Mouse (Mus musculus) limb, embryonic 14.5 days (tissue): ENCODE results near the gene Faah. TPM values are rescaled to one million over a fixed set of nuclear protein-coding genes. Genes with fewer than 3 reads are reported as not detected.

Experiments
- ATAC-seq: fragments of 200-750 bp; cut with Nextera tagmentation; 2 replicates; pipeline ENCODE4 v1.8.0; 2017; ENCODE audit warnings: low read depth, moderate number of reproducible peaks, moderate TSS enrichment; ENCODE audit not compliant: low FRiP score
- DNase-seq: peaks from one replicate; pipeline ENCODE4 v3.0.0-alpha.2; 2015; ENCODE audit warnings: low spot score
- H3K27ac ChIP-seq: fragments of 300-500 bp; sonication (generic); replicated peaks from 2 replicates; pipeline ENCODE4 v1.5.1; 2014; ENCODE audit warnings: low read depth, mild to moderate bottlenecking, low read length, moderate library complexity, mixed read lengths
- H3K27me3 ChIP-seq: fragments of 300-500 bp; sonication (generic); 2 replicates; pipeline ENCODE4 v1.6.1; 2014; ENCODE audit warnings: low read length, mixed read lengths; ENCODE audit not compliant: control insufficient read depth, insufficient read depth
- H3K36me3 ChIP-seq: fragments of 300-500 bp; sonication (generic); 2 replicates; pipeline ENCODE4 v1.6.1; 2014; ENCODE audit warnings: mild to moderate bottlenecking, low read length, moderate library complexity, mixed read lengths; ENCODE audit not compliant: control insufficient read depth, insufficient read depth
- H3K4me1 ChIP-seq: fragments of 300-500 bp; sonication (generic); 2 replicates; pipeline ENCODE4 v1.6.1; 2014; ENCODE audit warnings: antibody characterized with exemption, low read length, mixed read lengths; ENCODE audit not compliant: control insufficient read depth, insufficient read depth
- H3K4me2 ChIP-seq: fragments of 300-500 bp; sonication (generic); replicated peaks from 2 replicates; pipeline ENCODE4 v1.6.1; 2014; ENCODE audit warnings: low read depth, mild to moderate bottlenecking, low read length, moderate library complexity; ENCODE audit not compliant: severe bottlenecking
- H3K4me3 ChIP-seq: fragments of 300-500 bp; sonication (generic); replicated peaks from 2 replicates; pipeline ENCODE4 v1.5.1; 2014; ENCODE audit warnings: low read length
- H3K9ac ChIP-seq: fragments of 300-500 bp; sonication (generic); 2 replicates; pipeline ENCODE4 v1.6.1; 2014; ENCODE audit warnings: mild to moderate bottlenecking, low read depth, low read length, moderate library complexity; ENCODE audit not compliant: severe bottlenecking
- H3K9me3 ChIP-seq: fragments of 300-500 bp; sonication (generic); 2 replicates; pipeline ENCODE4 v1.6.1; 2016; ENCODE audit warnings: low read length; ENCODE audit not compliant: control insufficient read depth
- POLR2A ChIP-seq: fragments of 200-500 bp; IDR thresholded peaks from 2 replicates; pipeline ENCODE4 v1.8.0; 2012; ENCODE audit warnings: inconsistent platforms, mild to moderate bottlenecking, moderate library complexity, borderline replicate concordance; ENCODE audit not compliant: insufficient read depth, insufficient read length; ENCODE audit errors: extremely low read depth
- WGBS: fragments of 180-500 bp; shearing (Covaris S2); extraction: QIAGEN DNeasy Blood & Tissue Kit; methylation state at CpG from one replicate; pipeline ENCODE4 v1.1.7; 2014; 5-methylcytosine and 5-hydroxymethylcytosine counted together
- polyA plus RNA-seq, 2 experiments: library from polyadenylated mRNA; depleted of rRNA in 1 of 2; stranded (reverse) in 1 of 2; unstranded in 1 of 2; fragments of >200 nt; fragmentation: Nextera tagmentation in 1 of 2; extraction: Ambion mirVana in 1 of 2; gene quantifications; 2 replicates each; pipeline versions ENCODE4 v1.2.1 to v1.2.3; 2012 to 2014

The Faah gene
- polyA plus RNA-seq, 2 experiments = 1.9 to 2.1 TPM

- no peak overlapping the region for H3K4me2 ChIP-seq
- H3K27ac ChIP-seq = no peak overlapping the region
- H3K9ac ChIP-seq = no peak overlapping the region
- no peaks in the 10 kb centered on the region for H3K4me1 ChIP-seq
- no peaks in the 10 kb centered on the region for H3K36me3 ChIP-seq
- H3K9me3 ChIP-seq = no peaks in the 10 kb centered on the region
- H3K4me3 ChIP-seq = no peak overlapping the region
- DNase-seq (peak; percentile 49), ATAC-seq (no peak)
- 14% methylated on average over 6 of the region's 6 CpGs for WGBS
- TF ChIP-seq POLR2A = no peak
- H3K27me3 ChIP-seq = peaks cover 69% of the 10 kb centered on the region
These were observed 65.0 kb downstream of the Faah start for GRCm38 (mm10) chr4:115952758-115953157.

DNA sequence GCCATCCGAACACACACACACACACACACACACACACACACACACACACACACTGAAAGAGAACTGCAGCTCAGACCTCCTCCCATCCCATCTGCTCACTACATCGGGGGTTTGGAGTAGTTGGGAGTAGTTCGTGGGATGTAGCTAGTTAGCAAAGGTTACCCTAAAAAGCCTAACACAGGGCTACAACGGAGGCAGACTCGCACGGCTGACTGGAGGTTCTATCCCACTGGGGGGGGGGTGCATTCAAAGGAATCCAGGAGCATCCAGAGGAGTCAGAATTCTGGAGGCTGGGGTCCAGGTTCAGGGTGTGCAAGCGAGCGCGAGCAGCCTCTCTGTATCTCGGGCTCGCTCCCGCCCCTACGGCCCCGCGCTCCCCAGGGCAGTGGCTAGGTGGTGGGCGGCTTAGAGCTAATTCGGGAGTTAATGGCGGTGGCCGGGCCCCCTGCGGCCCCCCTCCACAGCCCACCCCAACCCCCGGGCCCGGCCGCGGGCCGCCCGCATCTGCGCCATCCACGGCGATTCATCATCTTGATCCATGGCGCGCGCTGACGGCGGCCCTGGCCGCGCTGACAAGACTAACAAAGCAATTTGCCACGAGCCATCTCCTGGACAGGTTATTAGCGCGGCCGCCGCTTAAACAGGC, 73.9 kb downstream of the Faah start:
- no peak for DNase-seq
- WGBS = 2% methylated on average over 30 of the region's 41 CpGs
- Histone ChIP-seq H3K9me3 (no peaks in the 10 kb centered on the region), H3K27me3 (peaks cover 80% of the 10 kb centered on the region), H3K4me3 (peak overlapping the region; percentile 8; the same call in 1 of the 2 replicates), H3K4me1 (peaks cover 5% of the 10 kb centered on the region; the same call in 1 of the 2 replicates), H3K27ac (no peak overlapping the region), H3K36me3 (no peaks in the 10 kb centered on the region), H3K9ac (no peak overlapping the region), H3K4me2 (peak overlapping the region; percentile 30; the same call in 1 of the 2 replicates)
- TF ChIP-seq POLR2A = no peak
- ATAC-seq = no peak

- Histone ChIP-seq H3K36me3 (no peaks in the 10 kb centered on the region), H3K4me2 (no peak overlapping the region), H3K27ac (no peak overlapping the region), H3K27me3 (peaks cover 100% of the 10 kb centered on the region), H3K4me3 (no peak overlapping the region), H3K9me3 (no peaks in the 10 kb centered on the region), H3K4me1 (peaks cover 7% of the 10 kb centered on the region; the same call in 1 of the 2 replicates), H3K9ac (no peak overlapping the region)
- ATAC-seq = no peak
- 10% methylated on average over 9 of the region's 9 CpGs for WGBS
- TF ChIP-seq POLR2A = no peak
- DNase-seq = no peak
These were observed 76.4 kb downstream of the Faah start for GRCm38 (mm10) chr4:115941242-115941820.

GRCm38 (mm10) chr4:115940681-115941080, 77.0 kb downstream of the Faah start:
- H3K4me1 ChIP-seq = peaks cover 7% of the 10 kb centered on the region; the same call in 1 of the 2 replicates
- no peak overlapping the region for H3K4me3 ChIP-seq
- H3K27me3 ChIP-seq = peaks cover 100% of the 10 kb centered on the region
- ATAC-seq = no peak
- TF ChIP-seq POLR2A = no peak
- no peak overlapping the region for H3K4me2 ChIP-seq
- H3K9ac ChIP-seq = no peak overlapping the region
- H3K27ac ChIP-seq = no peak overlapping the region
- 13% methylated on average over 3 of the region's 3 CpGs for WGBS
- no peaks in the 10 kb centered on the region for H3K9me3 ChIP-seq
- no peaks in the 10 kb centered on the region for H3K36me3 ChIP-seq
- DNase-seq = no peak

DNA sequence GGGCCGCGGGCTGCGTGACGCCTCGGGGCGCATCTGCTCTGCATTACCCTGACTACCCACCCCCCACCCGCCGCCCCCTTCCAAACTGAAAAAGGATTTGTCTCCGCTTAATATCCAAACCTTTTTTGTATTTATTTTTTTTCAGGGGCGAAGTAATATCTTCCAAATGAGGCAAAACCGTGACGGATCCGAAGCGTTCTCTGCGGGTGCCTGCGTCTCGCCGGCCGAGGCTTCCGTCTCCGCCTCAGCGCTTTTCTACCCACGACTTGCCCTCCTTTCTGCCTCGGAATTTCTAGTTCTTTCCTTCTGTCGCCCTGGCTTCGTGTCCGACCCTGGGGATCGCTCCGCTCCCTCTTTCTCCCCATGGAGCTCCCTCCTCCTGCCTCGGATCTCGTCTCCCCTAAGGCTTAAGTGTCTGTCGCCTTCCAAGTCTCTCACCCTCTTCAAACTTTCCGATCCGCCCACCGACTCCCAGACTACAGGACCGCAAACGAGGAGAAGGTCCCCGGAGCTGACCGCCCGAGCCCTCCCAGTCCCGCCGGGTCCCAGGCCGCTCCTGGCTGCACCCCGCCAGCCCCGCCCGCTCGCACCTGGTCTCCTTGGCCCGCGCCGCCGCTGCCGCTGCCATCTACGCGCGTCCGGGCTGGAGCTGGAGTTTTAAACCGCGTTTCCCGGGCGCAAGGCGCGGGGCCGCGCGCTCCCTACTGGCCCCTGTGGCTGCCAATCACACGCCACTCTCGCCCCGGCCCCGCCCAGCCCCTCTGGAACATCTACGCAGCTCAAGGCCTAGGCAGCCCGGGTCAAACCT, 78.2 kb downstream of the Faah start, which contains the start of gene Dmbx1:
Dmbx1 (minus strand) TSS at position 632 of the 808 bp plus-strand sequence.
- TF ChIP-seq POLR2A = no peak
- Histone ChIP-seq H3K36me3 (no peaks in the 10 kb centered on the region), H3K27ac (no peak within 1 kb of the TSS), H3K4me3 (peak within 1 kb of the TSS; percentile 38), H3K4me1 (peaks cover 7% of the 10 kb centered on the region; the same call in 1 of the 2 replicates), H3K9ac (no peak within 1 kb of the TSS), H3K4me2 (peak within 1 kb of the TSS; percentile 60), H3K9me3 (no peaks in the 10 kb centered on the region), H3K27me3 (peaks cover 100% of the 10 kb centered on the region)
- ATAC-seq = no peak
- 1% methylated on average over 69 of the region's 71 CpGs for WGBS
- no peak for DNase-seq
